ENCODE assay signal across 9 mouse cellular contexts in genomic region chr4:106776998-106777397, GRCm38 (mm10). TPM values are rescaled to one million over a fixed set of nuclear protein-coding genes. Genes with fewer than 3 reads are reported as not detected.
DNase-seq lines count a peak whose midpoint lies in the region; ATAC-seq and TF ChIP-seq lines count a peak whose summit lies in the region.
"Had no signal": no experiment of that assay in that cellular context is flagged by ENCODE, and none has a peak within 500 bp of the region (broad histone marks: within the 10 kb centered on the region; RNA-seq: fewer than 3 reads in every experiment).

No protein-coding gene starts in this region.

- DNase-seq in brain, embryonic 14.5 days (ENCODE audit: low read depth): peak; percentile 95
- peak; percentile 59 to 72 for DNase-seq in layer of hippocampus, postnatal 14 days (ENCODE audit: low spot score in 2 of 2)
- peak; percentile 63 for DNase-seq in neural tube, embryonic 10.5 days (ENCODE audit: extremely low spot score, low spot score)
- DNase-seq in adipocyte (ENCODE audit: low spot score): no peak
- DNase-seq in liver, postnatal 0 days: no peak
- no peak for DNase-seq in thymus, postnatal 25 days

- peaks cover 48% of the 10 kb centered on the region for H3K4me1 ChIP-seq in forebrain, embryonic 13.5 days
- peaks cover 11% of the 10 kb centered on the region for H3K4me1 ChIP-seq in liver, postnatal 0 days (ENCODE audit: insufficient read depth)
- H3K4me1 ChIP-seq in intestine, embryonic 16.5 days (ENCODE audit: control insufficient read depth, insufficient read depth, low read length): peaks cover 27% of the 10 kb centered on the region

- H3K27me3 ChIP-seq in forebrain, embryonic 13.5 days: no peaks in the 10 kb centered on the region
- H3K27me3 ChIP-seq in liver, postnatal 0 days (ENCODE audit: insufficient read depth, low read length): no peaks in the 10 kb centered on the region
- no peaks in the 10 kb centered on the region for H3K27me3 ChIP-seq in intestine, embryonic 16.5 days (replicated peaks; ENCODE audit: control insufficient read depth, insufficient read depth, low read length)

- H3K27ac ChIP-seq in forebrain, embryonic 13.5 days: peak overlapping the region; percentile 35; the same call in 1 of the 2 replicates
- no peak overlapping the region for H3K27ac ChIP-seq in liver, postnatal 0 days (ENCODE audit: low read depth)
- no peak overlapping the region for H3K27ac ChIP-seq in intestine, embryonic 16.5 days (ENCODE audit: low read length)

- no peak for TF ChIP-seq EP300 in liver, postnatal 0 days (IDR thresholded peaks at IDR 0.05; ENCODE audit: low read depth)

- H3K9me3 ChIP-seq in forebrain, embryonic 13.5 days (replicated peaks): no peaks in the 10 kb centered on the region
- no peaks in the 10 kb centered on the region for H3K9me3 ChIP-seq in liver, postnatal 0 days (ENCODE audit: low read length)
- no peaks in the 10 kb centered on the region for H3K9me3 ChIP-seq in intestine, embryonic 16.5 days (ENCODE audit: control insufficient read depth, low read length)

- TF ChIP-seq POLR2A in brain, embryonic 14.5 days (IDR thresholded peaks at IDR 0.05; ENCODE audit: borderline replicate concordance, extremely low read depth, insufficient read depth, insufficient read length, poor library complexity, severe bottlenecking): no peak

- no peaks in the 10 kb centered on the region for H3K36me3 ChIP-seq in forebrain, embryonic 13.5 days (ENCODE audit: poor library complexity, severe bottlenecking)
- H3K36me3 ChIP-seq in liver, postnatal 0 days (replicated peaks; ENCODE audit: insufficient read depth, low read length): no peaks in the 10 kb centered on the region
- H3K36me3 ChIP-seq in intestine, embryonic 16.5 days (ENCODE audit: control insufficient read depth, insufficient read depth, low read length): no peaks in the 10 kb centered on the region

- no peak overlapping the region for H3K4me3 ChIP-seq in forebrain, embryonic 13.5 days
- H3K4me3 ChIP-seq in liver, postnatal 0 days (ENCODE audit: low read depth, low read length): no peak overlapping the region
- H3K4me3 ChIP-seq in intestine, embryonic 16.5 days (ENCODE audit: low read length): no peak overlapping the region

- H3K4me2 ChIP-seq in forebrain, embryonic 13.5 days: no peak overlapping the region
- H3K4me2 ChIP-seq in liver, postnatal 0 days (ENCODE audit: low read depth, low read length): no peak overlapping the region
- no peak overlapping the region for H3K4me2 ChIP-seq in intestine, embryonic 16.5 days (ENCODE audit: low read depth, low read length)

- 23% methylated on average over 3 of the region's 3 CpGs for WGBS in forebrain, embryonic 13.5 days
- 61% methylated on average over 3 of the region's 3 CpGs for WGBS in liver, postnatal 0 days (ENCODE audit: insufficient replicate concordance)
- 45% methylated on average over 3 of the region's 3 CpGs for WGBS in intestine, embryonic 16.5 days

- no peak overlapping the region for H3K9ac ChIP-seq in forebrain, embryonic 13.5 days
- H3K9ac ChIP-seq in liver, postnatal 0 days (replicated peaks): no peak overlapping the region
- no peak overlapping the region for H3K9ac ChIP-seq in intestine, embryonic 16.5 days (ENCODE audit: low read depth, low read length)

- peak; percentile 73 for ATAC-seq in forebrain, embryonic 13.5 days
- ATAC-seq in liver, postnatal 0 days: no peak
- no peak for ATAC-seq in intestine, embryonic 16.5 days

- no peak for TF ChIP-seq CTCF in brain, embryonic 14.5 days (IDR thresholded peaks at IDR 0.05; ENCODE audit: borderline replicate concordance, extremely low read depth, insufficient read depth, insufficient read length)
- no peak for TF ChIP-seq CTCF in liver, postnatal 0 days (IDR thresholded peaks at IDR 0.05; ENCODE audit: low read depth)

RNA-seq across cellular contexts. Expression of gene Acot11, which starts 27.8 kb away (rescaled TPM):
- polyA plus RNA-seq in brain, embryonic 14.5 days (2012; rRNA removed): 1.4 and 2.0 TPM in 2 replicates
- polyA plus RNA-seq in forebrain, embryonic 13.5 days (2015; fragmentation: Nextera tagmentation; extraction: Ambion mirVana): 0.63 and 0.94 TPM in 2 replicates
- total RNA-seq in layer of hippocampus, postnatal 14 days (2021): 10 to 100 TPM; 43.7 to 53.3 TPM
- 0.72 and 2.1 TPM in 2 replicates for polyA plus RNA-seq in liver, postnatal 0 days (2015; fragmentation: Nextera tagmentation; extraction: Ambion mirVana)
- polyA plus RNA-seq in intestine, embryonic 16.5 days (2015; fragmentation: Nextera tagmentation; extraction: Ambion mirVana): 18.3 and 21.5 TPM in 2 replicates

RNA-seq across cellular contexts. Expression of gene Fam151a, which starts 43.3 kb away (rescaled TPM):
- not detected in 2 replicates for polyA plus RNA-seq in brain, embryonic 14.5 days (2012; rRNA removed)
- not detected in 2 replicates for polyA plus RNA-seq in forebrain, embryonic 13.5 days (2015; fragmentation: Nextera tagmentation; extraction: Ambion mirVana)
- not detected for total RNA-seq in layer of hippocampus, postnatal 14 days (2021)
- 0.07 TPM in 1 of 2 replicates, not detected in the other for polyA plus RNA-seq in liver, postnatal 0 days (2015; fragmentation: Nextera tagmentation; extraction: Ambion mirVana)
- polyA plus RNA-seq in intestine, embryonic 16.5 days (2015; fragmentation: Nextera tagmentation; extraction: Ambion mirVana): 0.73 and 1.5 TPM in 2 replicates
- total RNA-seq: liver, adult 2 months had no signal
- polyA plus RNA-seq: liver, adult 2 months had no signal

RNA-seq across cellular contexts. Expression of gene Mroh7, which starts 46.3 kb away (rescaled TPM):
- polyA plus RNA-seq in brain, embryonic 14.5 days (2012; rRNA removed): 1.3 and 1.8 TPM in 2 replicates
- 0.20 and 0.80 TPM in 2 replicates for polyA plus RNA-seq in forebrain, embryonic 13.5 days (2015; fragmentation: Nextera tagmentation; extraction: Ambion mirVana)
- 1 to 10 TPM; 1.5 to 2.1 TPM for total RNA-seq in layer of hippocampus, postnatal 14 days (2021)
- polyA plus RNA-seq in liver, postnatal 0 days (2015; fragmentation: Nextera tagmentation; extraction: Ambion mirVana): 0.07 and 0.08 TPM in 2 replicates
- 0.20 and 0.22 TPM in 2 replicates for polyA plus RNA-seq in intestine, embryonic 16.5 days (2015; fragmentation: Nextera tagmentation; extraction: Ambion mirVana)

Comparison
In these comparisons a context has a peak if more than half of its experiments do, and no peak if none do; other contexts are left out.
1. DNase-seq: peak in brain, embryonic 14.5 days (single experiment), layer of hippocampus, postnatal 14 days (2 of 2) and neural tube, embryonic 10.5 days (single experiment); none in adipocyte (single experiment), liver, postnatal 0 days (single experiment) and thymus, postnatal 25 days (single experiment).